Mouse (Mus musculus): ENCODE measurements around the gene Fam168b.
A peak's percentile ranks its signal among the peaks of the same experiment; 100 is the strongest.

Fam168b gene

DNA sequence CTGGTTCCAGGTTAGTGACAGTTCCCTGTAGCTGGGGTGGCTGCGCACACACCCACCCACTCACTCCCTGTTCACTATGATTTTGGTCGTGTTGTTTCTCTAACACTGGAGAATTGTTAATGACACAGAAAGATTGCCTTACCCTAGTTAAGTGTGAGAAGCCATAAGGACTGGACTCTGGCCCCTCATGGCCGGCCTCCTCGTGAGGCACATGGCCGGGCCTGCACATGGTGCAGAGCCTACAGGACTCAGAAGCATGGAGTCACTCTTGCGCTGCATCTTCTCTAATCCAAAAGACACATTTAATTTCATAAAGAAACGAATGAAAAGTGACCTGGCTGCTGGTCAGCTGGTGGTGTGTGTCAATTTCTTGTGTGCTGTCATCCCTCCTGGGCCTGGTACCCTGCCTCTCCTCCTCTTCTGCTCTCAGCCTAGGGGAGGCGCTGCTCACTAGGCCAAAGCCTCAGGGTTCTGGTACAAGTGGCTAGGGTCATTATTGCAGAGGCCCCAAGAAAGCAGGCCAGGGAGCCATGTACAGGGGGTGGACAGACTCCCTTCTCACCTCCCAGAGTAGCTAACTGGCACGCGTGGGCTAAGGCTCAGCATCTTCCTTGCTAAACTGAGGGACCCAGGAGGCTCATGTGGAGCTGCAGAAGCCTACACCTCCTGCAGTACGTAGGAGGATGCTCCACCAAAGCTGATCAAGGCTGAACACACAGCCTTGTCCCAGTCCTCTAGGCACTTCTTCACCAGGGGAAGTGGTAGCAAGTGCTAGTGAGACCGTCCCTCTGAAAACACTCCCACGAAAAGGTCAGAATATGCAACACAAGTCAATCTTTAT is 30.2 kb downstream of the Fam168b start:
- DNase-seq: no peak

DNA sequence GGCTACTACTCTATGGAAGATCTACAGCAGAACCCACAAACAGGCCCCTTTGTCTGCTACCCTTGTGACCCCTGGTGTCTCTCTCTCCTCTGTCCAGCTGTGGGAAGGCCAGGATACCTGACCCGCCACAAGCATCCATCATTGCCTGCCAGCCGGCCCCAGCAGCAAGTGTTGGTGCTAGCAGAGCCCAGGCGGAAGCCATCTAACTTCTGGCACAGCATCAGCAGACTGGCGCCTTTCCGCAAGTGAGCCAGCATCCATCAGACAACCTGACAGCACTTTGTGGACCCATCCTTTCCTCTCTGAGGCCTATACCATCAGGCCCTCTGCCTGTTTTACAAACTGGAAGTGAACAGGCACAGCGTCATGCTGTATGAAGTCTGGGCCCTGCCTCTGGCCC is 31.3 kb downstream of the Fam168b start:
- no peak for DNase-seq

DNA sequence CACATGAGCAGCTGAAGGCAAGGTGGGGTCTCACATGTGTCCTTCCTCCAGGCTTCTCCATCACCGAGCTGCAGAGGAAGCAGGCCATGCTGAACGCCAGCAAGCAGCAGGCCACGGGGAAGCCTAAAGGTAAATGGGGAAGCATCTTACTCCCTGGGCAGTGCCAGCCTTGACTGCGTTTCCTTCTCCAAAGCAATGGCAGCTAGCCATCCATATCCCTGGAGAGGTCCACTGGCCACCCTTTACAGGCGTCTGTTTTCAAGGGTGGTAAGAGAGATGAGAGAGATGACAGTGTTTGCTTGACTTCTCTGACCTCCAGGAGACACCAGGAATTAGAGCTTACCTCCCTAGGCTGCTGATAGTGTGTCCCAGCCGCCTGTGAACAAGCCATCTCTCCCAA is 31.8 kb downstream of the Fam168b start:
- no peak for DNase-seq

- DNase-seq: no peak
Measured at GRCm38 (mm10) chr1:34810293-34810692, 32.6 kb downstream of the Fam168b start.

DNA sequence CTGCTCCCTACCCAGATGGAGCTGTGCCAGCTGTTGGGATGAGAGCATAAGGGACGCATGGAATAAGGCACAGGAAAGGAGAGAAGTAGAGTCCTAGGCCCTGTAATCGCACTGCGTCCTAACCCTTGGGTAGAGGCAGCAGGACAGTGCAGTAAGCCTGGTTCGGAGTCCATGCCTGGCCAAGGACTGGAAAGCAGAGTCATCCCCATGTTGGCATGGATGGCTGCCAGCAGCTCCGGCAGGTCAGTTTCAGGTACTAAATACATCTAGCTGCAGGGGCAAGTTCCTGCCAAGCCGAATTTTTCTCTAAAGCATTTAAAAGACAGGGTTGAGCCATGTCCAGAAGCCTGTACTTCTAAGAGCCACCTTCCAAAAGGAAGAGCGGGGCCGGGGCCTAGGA is 34.4 kb downstream of the Fam168b start:
- DNase-seq: no peak

- no peak for DNase-seq
Measured at GRCm38 (mm10) chr1:34805931-34806520, 36.8 kb downstream of the Fam168b start.

GRCm38 (mm10) chr1:34804863-34805262 is 38.0 kb downstream of the Fam168b start:
- no peak for DNase-seq

- peak; percentile 82 for DNase-seq
Measured at GRCm38 (mm10) chr1:34802290-34802642, 40.6 kb downstream of the Fam168b start.

GRCm38 (mm10) chr1:34801616-34802289 is 41.1 kb downstream of the Fam168b start:
- DNase-seq: peak; percentile 83

- no peak for DNase-seq
Measured at GRCm38 (mm10) chr1:34799140-34799539, 43.7 kb downstream of the Fam168b start.

DNA sequence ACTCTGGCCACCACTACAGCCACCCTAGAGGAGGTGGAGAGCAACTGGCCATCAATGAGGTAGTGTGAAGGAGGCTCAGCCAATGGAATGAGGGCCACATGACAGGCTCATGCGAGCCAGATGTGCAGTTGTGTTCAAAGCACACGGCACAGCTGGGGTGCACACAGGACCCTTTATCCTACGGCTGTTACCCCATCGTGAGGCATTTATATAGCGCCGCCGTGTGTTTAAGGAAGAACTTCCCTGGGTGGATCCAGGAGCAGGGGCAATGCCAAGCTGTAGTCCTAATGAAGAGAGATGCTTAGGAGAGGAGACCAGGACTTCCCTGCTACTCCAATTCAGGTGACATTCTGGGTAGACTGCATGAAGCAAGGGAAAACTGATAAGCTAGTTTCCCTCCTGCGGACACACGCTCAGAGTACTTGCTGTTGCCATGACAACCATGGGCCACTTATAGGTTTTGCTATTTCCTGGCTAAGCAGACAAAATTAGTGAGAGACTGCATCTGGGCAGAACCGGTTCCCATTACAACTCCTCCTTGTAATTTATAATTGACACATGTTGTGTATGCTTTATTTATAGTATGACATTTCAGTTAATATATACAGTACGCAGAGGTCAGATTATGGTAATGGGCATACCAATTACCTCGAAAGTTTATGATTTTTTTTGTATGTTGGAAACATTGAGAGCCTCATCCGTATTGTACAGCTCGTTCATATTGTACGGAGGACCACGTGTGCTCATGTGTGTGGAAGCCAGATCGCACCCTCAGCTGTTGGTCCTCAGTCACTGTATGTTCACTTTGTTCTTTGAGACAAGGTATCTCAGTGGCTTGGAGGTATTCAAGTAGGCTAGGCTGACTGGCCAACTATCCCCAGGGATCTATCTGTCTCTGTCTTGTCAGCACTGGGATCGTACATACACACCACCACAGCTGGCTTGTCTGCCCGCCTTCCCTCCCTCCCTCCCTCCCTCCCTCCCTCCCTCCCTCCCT is 49.3 kb downstream of the Fam168b start:
- no peak for DNase-seq

GRCm38 (mm10) chr1:34783538-34784161 is 59.2 kb downstream of the Fam168b start:
- no peak for DNase-seq

GRCm38 (mm10) chr1:34775870-34776269 is 67.0 kb downstream of the Fam168b start:
- no peak for DNase-seq

DNA sequence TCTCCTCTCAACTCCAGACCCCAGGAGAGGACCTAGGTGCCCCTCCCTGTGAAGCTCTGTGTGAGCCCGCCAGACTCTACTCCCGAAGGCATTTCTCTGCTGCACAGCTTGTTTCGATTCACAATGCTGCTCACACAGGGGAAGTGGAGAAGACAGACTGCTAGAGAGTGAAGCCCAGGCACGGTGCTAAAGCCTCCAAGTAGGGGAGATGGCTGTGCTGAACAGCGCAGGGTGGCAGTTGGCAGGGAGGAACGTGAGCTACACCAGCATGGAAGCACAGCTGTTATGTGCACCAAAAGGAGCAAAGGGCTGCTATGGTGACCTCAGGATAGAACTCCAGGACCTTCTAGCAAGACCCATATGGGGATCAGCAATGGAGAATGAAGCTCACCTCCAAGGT is 74.0 kb downstream of the Fam168b start:
- DNase-seq: no peak

DNA sequence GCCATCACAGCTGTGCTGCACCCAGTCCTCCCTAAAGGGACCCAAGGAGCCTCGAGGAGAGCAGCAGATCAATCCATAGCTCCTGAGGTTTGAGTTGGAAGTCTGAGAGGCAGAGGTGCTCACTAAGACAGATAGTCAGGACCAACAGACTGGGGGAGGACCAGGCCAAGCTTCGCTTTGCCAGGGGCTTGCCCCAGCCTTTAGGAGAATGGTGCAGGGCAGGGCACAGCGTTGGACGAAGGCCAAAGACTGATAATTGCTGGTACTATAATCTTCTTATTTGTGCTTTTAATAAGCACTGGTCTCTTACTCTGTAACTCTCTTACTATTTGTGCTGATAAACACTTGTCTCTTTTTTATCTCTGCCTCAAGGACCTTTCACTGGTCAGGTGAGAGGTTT is 75.0 kb downstream of the Fam168b start:
- no peak for DNase-seq

DNA sequence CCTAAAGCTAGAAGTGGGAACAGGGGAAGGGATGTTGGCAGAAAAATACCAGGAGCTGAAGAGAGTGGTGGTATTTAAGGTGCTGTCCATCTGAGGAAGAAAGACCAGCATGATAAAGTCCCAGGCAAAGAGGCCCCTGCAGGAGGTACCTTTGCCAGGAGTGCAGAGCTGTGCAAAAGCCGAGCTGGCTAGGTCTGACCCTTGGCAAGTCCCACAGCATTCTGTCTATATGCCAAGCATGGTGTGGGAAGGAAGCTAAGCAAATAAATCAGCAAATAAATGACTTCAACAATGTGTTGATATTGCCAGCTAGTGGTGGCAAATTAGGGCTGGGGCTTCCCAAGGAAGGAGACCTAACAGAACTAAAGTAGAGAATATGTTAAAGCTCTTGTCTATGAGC is 76.0 kb downstream of the Fam168b start:
- DNase-seq: no peak

All from thymus, postnatal 14 days (tissue).